Mouse (Mus musculus): ENCODE measurements around the gene Mcoln2. TPM values are rescaled to one million over a fixed set of nuclear protein-coding genes. Genes with fewer than 3 reads are reported as not detected.

The Mcoln2 gene
- not detected for total RNA-seq (2021)

- DNase-seq (ENCODE audit: extremely low spot score in 1 of 2, low spot score in 1 of 2) = no peak
Observed at GRCm38 (mm10) chr3:146149156-146150057, at the start of gene Mcoln2. Mcoln2 (plus strand) TSS chr3:146149833.

GRCm38 (mm10) chr3:146099925-146100324 lies 49.7 kb upstream of the Mcoln2 start:
- DNase-seq (ENCODE audit: extremely low spot score in 1 of 2, low spot score in 1 of 2) = no peak

- no peak for DNase-seq (ENCODE audit: extremely low spot score in 1 of 2, low spot score in 1 of 2)
Observed at GRCm38 (mm10) chr3:146102049-146102448, 47.6 kb upstream of the Mcoln2 start.

- DNase-seq (ENCODE audit: extremely low spot score in 1 of 2, low spot score in 1 of 2) = no peak
Observed at GRCm38 (mm10) chr3:146107116-146107849, 42.4 kb upstream of the Mcoln2 start.

GRCm38 (mm10) chr3:146107921-146108571 lies 41.6 kb upstream of the Mcoln2 start, which contains the start of gene Wdr63:
Wdr63 (minus strand) TSS chr3:146108130.
- peak; percentile 11 to 33 for DNase-seq (ENCODE audit: extremely low spot score in 1 of 2, low spot score in 1 of 2)

- DNase-seq (ENCODE audit: extremely low spot score in 1 of 2, low spot score in 1 of 2) = no peak
Observed at GRCm38 (mm10) chr3:146108945-146109344, 40.7 kb upstream of the Mcoln2 start.

GRCm38 (mm10) chr3:146110358-146110757 lies 39.3 kb upstream of the Mcoln2 start:
- no peak for DNase-seq (ENCODE audit: extremely low spot score in 1 of 2, low spot score in 1 of 2)

GRCm38 (mm10) chr3:146110916-146111315 lies 38.7 kb upstream of the Mcoln2 start:
- no peak for DNase-seq (ENCODE audit: extremely low spot score in 1 of 2, low spot score in 1 of 2)

GRCm38 (mm10) chr3:146117258-146117996 lies 32.2 kb upstream of the Mcoln2 start, which contains the start of gene Mcoln3:
Mcoln3 (plus strand) TSS chr3:146117450.
- DNase-seq (ENCODE audit: extremely low spot score in 1 of 2, low spot score in 1 of 2) = no peak

GRCm38 (mm10) chr3:146117997-146118457 lies 31.6 kb upstream of the Mcoln2 start:
- DNase-seq (ENCODE audit: extremely low spot score in 1 of 2, low spot score in 1 of 2) = no peak

GRCm38 (mm10) chr3:146121310-146122124 lies 28.1 kb upstream of the Mcoln2 start:
- DNase-seq (ENCODE audit: extremely low spot score in 1 of 2, low spot score in 1 of 2) = no peak

- no peak for DNase-seq (ENCODE audit: extremely low spot score in 1 of 2, low spot score in 1 of 2)
Observed at GRCm38 (mm10) chr3:146122125-146122420, 27.6 kb upstream of the Mcoln2 start.

- no peak for DNase-seq (ENCODE audit: extremely low spot score in 1 of 2, low spot score in 1 of 2)
Observed at GRCm38 (mm10) chr3:146122807-146123463, 26.7 kb upstream of the Mcoln2 start.

- DNase-seq (ENCODE audit: extremely low spot score in 1 of 2, low spot score in 1 of 2) = no peak
Observed at GRCm38 (mm10) chr3:146123464-146123825, 26.2 kb upstream of the Mcoln2 start.

- DNase-seq (ENCODE audit: extremely low spot score in 1 of 2, low spot score in 1 of 2) = no peak
Observed at GRCm38 (mm10) chr3:146127205-146127604, 22.4 kb upstream of the Mcoln2 start.

- DNase-seq (ENCODE audit: extremely low spot score in 1 of 2, low spot score in 1 of 2) = no peak
Observed at GRCm38 (mm10) chr3:146134834-146135233, 14.8 kb upstream of the Mcoln2 start.

GRCm38 (mm10) chr3:146135417-146135816 lies 14.2 kb upstream of the Mcoln2 start:
- DNase-seq (ENCODE audit: extremely low spot score in 1 of 2, low spot score in 1 of 2) = no peak

GRCm38 (mm10) chr3:146136422-146136821 lies 13.2 kb upstream of the Mcoln2 start:
- DNase-seq (ENCODE audit: extremely low spot score in 1 of 2, low spot score in 1 of 2) = no peak

- DNase-seq (ENCODE audit: extremely low spot score in 1 of 2, low spot score in 1 of 2) = no peak
Observed at GRCm38 (mm10) chr3:146140276-146140675, 9.4 kb upstream of the Mcoln2 start.

Measured in layer of hippocampus, postnatal 25 days (tissue).